Mouse (Mus musculus) ES-Bruce4 (cell line): ENCODE data around the gene Six1.

Experiments
- CTCF ChIP-seq: IDR thresholded peaks from one replicate; pipeline ENCODE4 v1.8.1; 2011; ENCODE audit warnings: low read depth, low read length
- EP300 ChIP-seq: IDR thresholded peaks from 2 replicates; pipeline ENCODE4 v1.6.1; 2011; ENCODE audit warnings: low read depth, low read length; ENCODE audit not compliant: insufficient read depth
- POLR2A ChIP-seq: IDR thresholded peaks from one replicate; pipeline ENCODE4 v1.8.1; 2011; ENCODE audit warnings: low read length; ENCODE audit not compliant: insufficient read depth

GRCm38 (mm10) chr12:73039939-73040562, 13.6 kb downstream of the Six1 start:
- TF ChIP-seq CTCF = no peak
- TF ChIP-seq EP300 = no peak
- TF ChIP-seq POLR2A = no peak
